Mouse (Mus musculus) kidney, adult 9 months (tissue): ENCODE data around the gene Pip4k2b.
"Not testable (repeated sequence)": the region's sequence is repeated elsewhere in the genome, so short reads cannot be mapped to it uniquely, and the experiment has no call there.

Experiments
- DNase-seq: peaks from one replicate; pipeline ENCODE4 v3.0.0; 2022

The Pip4k2b gene

DNA sequence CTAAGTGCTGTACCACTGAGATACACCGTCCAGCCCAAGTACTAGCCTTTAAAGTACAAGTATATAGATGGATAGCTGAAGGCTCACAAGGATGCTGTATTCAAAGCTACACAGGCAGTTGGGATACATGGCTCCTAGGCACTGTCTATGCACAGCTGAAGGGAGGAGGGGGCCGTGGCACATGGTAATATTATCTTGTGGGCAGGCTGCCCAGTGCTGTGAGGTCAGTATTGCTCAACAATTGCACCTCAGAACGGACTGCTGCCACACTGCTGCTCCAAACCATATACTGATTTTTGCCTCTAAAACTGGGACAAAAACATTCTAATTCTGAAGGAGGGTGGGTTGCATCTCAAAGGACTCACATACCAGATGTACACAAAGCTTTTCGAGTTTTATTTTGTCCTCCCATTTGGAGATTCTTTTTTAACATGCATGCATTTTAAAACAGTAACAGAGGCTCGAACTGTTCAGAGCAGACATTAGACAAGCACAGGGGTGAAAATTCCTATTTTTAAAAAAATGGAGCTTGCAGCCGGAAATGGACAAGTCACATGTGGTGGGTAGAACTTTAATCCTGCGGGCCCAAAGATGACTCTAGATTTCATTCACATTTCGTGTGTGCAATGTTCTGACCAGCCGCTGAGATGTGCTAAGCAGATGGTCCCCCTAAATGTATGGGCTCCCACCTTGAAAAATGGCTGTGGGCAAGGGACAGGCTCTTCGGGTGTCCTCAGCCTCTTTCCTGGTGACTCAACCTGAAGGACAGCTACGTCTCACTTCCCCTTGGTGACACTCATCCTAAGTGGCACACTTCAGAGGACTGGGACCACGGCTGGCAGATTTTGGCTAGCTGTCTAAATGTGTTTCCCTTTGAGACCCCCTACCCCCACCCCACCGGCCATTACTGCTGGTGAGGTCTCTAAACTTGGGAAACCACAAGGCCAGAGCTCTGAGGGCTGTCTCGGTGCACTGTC, 29.4 kb downstream of the Pip4k2b start:
- no peak for DNase-seq

DNA sequence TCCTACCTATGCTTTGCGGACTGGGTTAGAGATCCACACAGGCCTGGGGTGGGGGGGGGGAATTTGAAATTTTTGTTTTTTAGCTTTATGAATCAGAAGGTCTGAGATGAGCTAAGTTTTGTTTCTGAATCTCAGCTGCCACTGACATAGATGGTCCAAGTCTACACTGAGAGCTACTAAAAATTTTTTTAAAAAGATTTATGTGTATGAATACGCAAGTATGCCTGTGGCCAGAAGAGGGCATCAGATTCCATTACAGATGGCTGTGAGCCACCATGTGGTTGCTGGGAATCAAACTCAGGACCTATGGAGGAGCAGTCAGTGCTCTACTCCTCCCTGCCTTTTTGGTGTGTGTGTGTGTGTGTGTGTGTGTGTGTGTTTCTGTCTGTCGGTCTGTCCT, 30.1 kb downstream of the Pip4k2b start:
- no peak for DNase-seq

DNA sequence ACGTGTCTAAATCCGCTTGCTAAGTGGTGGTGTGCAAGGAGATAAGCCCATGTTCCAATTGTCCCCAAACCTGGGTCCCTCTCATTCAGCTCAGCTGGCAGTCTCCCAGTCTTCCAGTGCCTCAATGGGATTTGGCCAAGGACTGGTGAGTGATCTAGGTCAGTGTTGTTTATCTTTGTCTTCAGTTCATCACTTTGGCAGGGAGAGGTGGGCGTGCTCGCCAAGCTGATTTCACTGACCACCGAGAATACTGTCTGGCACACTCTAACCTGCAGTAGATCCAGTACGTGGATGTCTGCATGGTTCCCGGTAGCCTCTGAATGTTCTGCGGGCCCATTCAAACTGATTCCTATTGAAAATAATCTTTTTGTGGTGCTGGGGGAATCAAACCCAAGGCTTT, 30.6 kb downstream of the Pip4k2b start:
- no peak for DNase-seq

DNA sequence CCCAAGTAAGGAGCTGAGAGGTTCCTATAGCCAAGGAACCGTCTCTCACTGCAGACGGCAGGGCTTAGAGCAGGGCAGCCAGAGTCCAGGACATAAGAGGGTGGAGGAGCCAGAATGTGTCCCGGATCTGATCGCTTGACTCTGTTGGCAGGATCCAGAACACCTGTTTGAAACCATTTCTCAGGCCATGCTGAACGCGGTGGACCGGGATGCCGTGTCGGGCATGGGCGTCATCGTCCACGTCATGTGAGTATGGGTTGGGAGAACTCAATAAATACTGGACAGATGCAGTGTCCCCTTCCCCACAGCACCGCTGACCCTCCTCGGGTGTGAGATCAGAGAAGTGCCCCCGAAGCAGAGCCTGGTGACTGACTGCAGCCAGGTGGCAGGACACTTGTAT, 32.2 kb downstream of the Pip4k2b start:
- no peak for DNase-seq

DNA sequence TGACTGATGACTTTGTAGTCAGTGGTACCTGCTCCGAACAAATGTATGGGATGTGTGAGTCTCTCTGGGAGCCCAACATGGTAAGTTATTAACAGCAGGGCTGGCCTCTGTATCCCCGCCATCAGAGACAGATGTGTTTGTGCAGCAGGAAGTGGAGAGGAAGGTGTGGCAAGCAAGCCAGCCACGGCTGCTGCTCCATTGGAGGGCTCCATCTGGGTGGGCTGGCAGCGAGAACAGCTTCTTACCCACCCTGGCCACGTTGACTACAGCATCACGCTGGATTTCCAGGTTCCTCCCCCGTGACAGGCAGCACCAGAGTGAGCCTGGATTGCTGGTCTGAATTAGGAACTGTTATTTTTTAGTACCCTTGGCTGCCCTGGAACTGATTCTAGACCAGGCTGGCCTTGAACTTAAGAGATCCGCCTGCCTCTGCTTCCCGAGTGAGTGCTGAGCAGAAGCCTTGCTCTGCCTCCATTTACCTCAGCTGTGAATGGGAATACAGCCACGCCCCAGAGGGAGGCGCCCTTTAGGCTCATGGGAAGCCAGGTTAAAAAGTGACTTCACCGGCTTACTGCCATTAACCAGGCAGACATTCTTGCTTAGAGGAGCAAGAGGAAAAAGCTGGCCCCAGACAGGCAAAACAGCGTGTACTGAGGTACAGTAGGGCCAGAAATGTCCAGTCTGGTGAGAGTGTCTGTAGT, 33.2 kb downstream of the Pip4k2b start:
- DNase-seq = peak; percentile 42

DNA sequence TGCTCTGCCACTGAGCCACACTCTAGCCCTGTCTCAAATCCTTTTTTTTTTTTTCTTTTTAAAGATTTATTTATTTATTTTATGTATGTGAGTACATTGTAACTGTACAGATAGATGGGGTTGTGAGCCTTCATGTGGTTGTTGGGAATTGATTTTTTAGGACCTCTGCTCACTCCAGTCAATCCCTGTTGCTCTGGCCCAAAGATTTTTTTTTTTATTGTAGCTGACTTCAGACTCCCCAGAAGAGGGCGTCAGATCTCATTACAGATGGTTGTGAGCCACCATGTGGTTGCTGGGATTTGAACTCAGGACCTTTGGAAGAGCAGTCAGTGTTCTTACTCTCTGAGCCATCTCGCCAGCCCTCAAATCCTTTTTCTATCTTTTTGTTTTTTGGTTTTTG, 34.4 kb downstream of the Pip4k2b start:
- DNase-seq = not testable (repeated sequence)

DNA sequence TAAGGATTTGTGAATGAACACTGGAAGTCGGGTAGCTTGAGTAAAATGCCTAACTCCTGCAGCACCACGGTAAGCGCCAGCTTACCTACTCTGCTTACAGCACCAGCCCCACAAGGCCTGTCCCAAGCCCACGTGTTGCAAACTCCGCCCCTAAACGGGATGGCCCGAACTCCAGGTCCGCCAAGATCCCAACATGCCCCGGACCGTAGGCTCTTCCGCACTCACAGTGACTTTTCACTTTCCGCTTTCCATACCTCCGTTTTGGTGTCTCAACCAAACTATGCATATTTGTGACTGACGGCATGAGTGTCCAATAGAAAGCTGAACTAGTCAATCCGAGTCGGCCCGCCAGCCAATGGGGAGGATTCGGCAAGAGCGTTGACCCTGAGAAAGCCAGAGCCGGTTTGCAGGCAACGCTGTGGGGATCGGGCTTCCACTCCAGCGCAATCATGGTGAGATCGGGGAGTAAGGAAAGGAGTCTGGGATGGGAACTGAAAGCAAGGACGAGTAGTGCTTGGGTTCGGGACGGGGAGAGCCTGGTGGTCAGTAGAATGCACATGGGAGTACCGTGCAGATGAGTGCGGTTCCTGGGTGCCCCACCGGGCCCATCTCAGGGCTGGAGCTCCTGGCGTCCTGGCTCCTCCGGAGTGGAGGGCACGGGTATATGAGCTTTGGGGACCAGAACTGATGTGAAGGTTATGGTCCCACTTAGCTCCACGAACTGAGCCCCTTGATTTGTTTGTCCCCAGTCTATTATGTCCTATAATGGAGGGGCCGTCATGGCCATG, 41.3 kb downstream of the Pip4k2b start, which contains the start of gene Psmb3:
Gene Psmb3, plus strand, starts transcription at position 361 of the 788 bp plus-strand sequence.
- peak; percentile 100 for DNase-seq

DNA sequence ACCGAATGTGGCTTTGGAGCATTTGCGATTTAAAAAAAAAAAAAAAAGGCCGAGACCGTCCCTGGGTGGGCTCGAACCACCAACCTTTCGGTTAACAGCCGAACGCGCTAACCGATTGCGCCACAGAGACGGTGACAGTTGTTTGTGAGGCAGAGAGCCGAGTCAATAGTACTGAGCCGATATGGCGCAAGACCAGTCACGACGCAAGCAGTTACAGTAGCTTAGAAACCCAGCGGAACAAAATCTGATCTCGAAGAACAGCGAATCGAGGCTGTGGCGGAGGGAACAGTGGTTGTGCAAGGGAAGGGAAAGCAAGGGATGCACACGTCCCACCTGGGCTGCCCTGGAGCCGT, 42.1 kb downstream of the Pip4k2b start:
- DNase-seq = peak; percentile 89

DNA sequence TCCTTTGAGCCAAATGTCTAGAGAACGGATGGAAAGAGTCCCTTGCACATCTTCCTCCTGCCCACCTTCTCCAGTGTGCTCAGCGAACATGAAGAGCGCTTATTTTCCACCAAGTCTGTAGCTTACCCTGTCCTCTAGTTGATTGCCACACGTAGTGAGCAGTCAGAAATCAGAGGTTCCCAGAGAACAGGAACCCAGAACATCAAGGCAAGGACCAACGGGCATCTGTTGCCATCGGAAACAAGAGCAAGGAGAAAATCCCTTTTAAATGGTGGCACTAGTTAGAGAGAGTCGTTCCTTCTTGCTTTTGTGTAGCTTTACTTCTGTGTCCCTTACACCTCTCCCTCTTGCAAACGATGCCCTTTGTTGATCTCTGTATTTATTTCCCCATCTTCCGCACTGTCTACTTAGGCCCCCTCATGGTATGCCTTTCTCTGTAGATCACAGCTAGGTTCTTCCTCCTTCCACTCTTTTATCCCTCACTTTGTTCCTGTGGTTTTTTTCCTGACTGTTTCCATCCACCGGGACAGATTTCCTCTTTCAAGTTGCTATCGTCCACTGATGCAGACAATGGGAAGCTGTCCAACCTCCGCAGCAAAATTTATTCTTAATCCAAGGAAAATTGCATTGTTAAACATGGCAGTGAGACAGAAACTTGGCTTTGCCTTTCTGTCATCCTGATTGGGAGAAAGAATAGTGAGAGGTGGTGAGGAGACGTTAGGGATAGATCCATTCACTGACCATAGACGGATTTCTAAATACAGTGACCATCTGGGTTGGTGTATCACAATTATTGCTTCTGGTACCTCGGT, 42.7 kb downstream of the Pip4k2b start:
- DNase-seq = peak; percentile 42

DNA sequence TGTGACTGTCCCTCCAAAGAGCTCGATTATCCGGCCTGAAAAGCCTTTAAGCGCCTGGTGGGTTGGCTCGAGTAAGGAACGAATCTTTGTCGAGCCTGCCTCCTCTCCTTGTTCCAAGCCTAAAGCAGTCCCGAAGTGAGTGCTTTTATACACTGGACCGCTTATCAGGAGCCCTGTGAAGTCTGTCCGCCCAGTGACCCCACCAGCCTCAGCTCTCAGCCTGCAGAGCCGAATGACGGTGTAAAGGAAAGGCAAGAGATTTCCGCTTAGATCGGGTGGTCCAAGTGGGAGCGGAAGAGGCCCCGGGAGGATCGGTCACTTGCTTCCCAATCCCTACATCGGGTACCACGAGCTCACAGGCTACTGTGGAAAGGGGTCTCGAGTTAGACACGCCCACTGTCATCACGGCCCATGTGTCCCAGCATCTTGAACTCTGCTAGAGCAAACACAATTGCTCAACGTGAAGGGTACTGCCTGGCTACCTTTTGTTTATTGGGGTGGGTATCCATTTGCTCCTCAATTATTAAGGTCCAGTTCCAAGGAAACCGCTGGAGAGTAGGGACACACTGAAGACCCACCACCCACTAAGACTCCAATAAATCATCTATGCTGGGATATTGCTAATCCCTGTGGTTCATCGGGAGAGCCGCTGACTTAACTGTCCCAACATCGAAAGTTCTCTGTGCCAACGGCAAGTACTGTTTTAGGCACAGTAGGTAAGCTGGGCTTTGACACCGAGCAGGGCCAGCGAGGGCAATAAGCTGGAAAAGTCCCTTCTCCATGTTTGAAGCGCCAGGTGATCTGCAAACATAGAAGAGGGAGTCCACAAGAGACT, 43.5 kb downstream of the Pip4k2b start:
- DNase-seq = peak; percentile 49

DNA sequence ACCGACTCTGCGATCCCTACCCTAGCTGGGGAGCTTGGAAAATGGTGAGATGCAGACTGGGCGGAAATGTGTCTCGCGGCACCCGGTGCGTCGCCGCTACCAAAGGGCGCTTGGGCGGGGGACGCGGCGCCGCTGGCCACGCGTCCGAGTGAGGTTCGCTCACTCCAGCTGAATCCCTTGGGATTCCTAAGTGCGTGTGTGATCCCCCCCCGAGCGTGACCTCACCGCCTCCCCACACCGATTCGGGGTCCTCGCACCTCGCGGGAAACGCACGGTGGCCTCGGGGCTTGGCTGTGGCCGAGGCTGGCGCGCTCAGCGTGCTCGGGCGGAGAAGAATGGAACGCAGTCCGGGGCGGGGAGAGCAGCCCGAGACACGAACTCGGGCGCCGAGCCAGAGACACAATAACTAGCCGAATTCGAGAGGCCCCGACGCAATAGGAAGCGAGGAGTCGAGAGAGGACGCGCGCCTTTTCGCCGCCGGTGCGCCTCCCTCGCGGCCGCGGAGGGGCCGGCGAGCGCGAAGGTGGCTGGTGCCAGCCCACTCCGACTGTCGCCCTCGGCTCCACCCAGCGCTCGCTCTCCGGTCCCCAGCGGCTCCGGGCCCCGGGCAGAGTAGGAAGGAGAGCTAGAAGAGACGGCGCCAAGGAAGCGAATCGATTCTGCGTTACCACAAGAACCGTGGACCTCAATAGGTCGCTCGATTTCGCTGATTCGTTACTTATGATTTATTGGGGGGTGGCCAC, 44.3 kb downstream of the Pip4k2b start, which contains the start of gene Pcgf2:
Gene Pcgf2, minus strand, starts transcription at position 495 of the 743 bp plus-strand sequence.
- peak; percentile 76 for DNase-seq

DNA sequence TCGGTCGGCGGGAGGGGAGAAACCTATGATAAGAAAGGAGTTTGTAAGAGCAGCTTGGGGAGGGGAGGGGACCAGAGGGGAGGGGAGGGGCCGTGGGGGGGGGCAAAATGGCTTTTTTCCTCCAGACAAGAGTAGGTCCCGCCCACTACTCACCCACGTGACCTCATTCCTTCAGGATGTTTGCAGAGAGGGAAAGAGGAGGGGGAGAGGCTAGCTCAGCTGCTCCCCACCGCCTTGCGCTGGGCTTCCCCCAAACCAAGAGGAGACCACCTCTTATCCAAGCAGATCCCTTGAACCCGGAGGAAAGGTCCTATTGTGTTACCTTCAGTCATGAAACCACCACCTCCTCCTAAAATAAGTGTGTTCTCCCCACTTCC, 44.9 kb downstream of the Pip4k2b start:
- DNase-seq = peak; percentile 94

DNA sequence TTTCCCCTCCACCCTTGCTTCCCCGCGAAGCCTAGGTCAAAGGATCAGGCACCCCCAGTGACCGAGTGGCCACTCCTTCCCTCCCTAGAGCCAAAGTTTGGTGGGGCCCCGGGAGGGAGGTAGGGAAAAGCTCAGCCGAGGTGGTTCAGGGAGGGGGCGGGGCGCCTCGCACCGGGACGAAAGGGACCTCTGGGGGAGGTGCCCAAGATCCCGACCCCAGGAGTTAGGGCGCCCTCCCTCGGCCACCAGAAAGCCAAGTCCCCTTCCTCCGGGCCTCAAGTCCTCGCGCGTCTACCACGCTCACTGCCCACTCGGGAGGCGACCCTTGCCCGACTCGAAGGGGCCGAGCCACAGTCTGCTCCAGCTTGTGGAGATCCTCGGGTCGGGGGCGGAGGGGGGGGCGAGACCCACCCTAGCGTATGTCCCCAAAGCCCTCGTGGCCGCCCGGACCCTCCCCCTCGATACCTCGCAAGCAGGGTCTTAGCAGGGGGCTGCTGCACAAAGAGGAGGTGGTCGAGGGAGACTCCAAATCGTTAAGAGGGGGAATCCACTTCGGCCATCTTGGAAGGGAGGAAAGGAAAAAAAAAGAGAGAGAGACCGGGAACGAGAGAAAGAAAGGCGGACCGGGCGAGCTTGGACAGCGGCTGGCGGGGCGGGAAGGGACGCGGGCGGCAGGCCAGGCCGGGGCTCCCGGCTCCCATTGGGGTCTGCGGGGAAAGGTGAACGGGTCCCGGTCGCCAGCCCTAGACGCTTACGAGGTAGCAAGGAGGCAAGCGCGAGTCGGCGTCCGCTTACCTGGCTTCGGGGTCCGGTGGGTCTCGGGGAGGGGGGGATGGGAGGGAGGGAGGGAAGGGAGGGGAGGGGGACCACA, 45.5 kb downstream of the Pip4k2b start:
- peak; percentile 74 for DNase-seq

DNA sequence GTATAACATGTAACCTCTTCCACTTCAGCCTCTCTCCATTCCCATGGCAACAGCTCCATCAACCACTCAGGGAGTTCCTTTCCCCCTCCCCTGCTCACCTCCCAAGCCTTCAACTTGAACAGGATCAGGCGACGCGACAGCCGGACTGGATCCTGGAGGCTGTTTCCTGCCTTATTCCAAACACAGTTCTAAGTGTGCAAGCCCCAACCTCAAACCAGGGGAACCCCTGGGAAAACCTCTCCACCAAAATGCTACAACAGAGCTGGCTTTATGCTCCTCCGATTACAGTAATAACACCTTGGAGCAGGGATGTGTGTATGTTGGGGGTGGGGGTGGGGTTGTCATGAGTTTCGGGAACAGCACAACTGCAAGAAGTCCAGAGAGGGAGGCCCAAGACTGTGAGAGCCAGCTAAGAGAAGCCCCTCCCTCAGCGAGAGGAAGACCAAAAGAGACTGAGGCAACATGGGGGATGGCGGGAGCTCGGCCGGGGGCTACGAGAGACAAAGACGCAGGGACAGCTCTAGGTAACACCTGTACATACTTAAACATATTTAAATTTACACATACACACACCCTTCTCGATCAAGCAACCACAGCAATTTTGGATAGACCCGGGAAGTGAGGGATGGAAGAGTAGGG, 46.5 kb downstream of the Pip4k2b start:
- DNase-seq = peak; percentile 28

DNA sequence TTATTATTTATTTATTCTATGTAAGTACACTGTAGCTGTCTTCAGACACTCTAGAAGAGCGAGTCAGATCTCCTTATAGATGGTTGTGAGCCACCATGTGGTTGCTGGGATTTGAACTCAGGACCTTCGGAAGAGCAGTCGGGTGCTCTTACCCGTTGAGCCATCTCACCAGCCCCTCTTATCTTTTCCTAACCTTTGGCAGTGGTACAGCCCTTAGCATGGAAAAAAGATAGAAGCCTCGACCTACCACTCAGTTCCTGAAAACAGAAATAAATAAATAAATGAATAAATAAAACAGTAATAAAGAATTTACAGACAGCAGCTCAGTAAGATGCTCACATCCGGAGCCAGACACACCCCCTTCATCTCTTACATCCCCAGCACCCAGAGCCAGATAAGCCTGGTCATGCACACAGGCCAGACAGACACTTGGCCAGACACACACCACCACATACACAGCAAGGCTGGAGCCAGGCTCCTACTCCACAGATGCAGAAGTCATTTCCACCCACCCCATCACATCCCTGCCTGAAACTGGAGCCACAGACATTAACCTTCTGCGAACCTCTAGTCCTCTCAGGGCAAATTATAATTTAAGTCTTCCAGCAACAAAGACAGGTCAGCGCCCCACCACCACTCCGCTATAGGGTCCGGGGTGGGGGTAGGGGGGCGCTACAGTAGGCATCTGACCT, 47.2 kb downstream of the Pip4k2b start:
- no peak for DNase-seq

DNA sequence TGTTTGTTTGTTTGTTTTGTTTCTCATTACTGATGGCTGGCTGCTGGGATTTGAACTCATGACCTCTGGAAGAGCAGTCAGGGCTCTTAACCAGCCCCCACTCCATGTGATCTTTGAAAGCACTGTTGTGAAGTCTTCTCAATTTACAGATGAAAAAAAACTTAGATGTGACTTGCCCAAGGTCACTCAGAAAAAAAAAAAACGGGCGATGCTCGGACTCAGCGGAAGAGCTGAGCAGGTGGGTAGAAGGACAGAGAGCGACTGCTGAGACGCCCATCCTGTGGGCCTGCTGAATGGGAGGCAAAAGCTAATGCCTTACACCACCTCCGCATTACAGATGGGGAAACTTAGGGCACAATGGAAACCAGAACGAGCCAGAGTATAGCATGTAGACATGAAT, 47.8 kb downstream of the Pip4k2b start:
- no peak for DNase-seq

DNA sequence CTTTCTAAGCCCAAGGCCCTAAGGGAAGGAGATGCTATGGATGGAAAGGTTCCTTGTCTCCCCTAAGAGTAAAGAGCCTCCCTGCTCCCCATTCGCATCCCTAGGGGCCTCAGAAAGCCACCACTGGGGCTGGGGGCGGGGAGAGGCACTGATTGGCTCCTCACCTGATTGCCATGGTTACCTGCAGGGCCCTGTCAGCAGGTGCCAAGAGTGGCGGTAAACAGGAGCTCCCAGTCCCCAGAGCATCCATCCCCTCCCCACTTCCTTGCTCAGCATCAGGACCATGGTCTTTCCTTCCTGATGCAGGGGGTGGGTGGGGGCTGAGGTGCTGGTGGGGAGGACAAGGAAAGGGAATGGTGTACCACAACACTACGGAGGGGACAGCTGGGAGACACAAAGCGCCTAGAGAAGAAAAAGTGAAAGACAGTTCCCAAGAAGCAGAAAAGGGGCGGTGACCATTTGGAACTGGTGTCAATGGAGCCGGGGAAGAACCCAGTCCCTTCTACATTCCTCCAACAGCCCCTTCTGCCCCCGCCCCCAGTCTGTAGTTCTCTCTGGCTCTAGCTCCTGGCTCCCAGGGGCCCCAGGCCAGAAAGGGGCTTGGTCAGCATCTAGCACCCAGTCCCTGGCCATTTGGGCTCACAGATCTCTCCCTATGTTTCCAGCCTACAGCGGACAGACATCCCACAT, 48.6 kb downstream of the Pip4k2b start:
- DNase-seq = no peak
